Mouse (Mus musculus): ENCODE measurements at regions not wholly inside any gene's neighbourhood (a gene's known extent, or its start where the extent isn't known, plus 50 kb on each side); places are given as distances from the start of the nearest gene placed in this dataset.

GRCm38 (mm10) chr9:115764136-115764535, 145.1 kb upstream of the Gadl1 start:
- ATAC-seq (replicated peaks; ENCODE audit: insufficient number of reproducible peaks, low FRiP score, low TSS enrichment), result no peak
- Histone ChIP-seq H3K4me2 (peak overlapping the region; percentile 37; the same call in 1 of the 2 replicates), H3K9ac (ENCODE audit: low read depth, low read length) (no peak overlapping the region), H3K9me3 (replicated peaks; ENCODE audit: control insufficient read depth, low read length) (no peaks in the 10 kb centered on the region), H3K36me3 (ENCODE audit: control insufficient read depth, insufficient read depth, low read length) (no peaks in the 10 kb centered on the region), H3K27me3 (ENCODE audit: control insufficient read depth, insufficient read depth, low read length) (no peaks in the 10 kb centered on the region), H3K27ac (ENCODE audit: low read depth, low read length) (peak overlapping the region; percentile 63; the same call in 1 of the 2 replicates), H3K4me1 (ENCODE audit: control insufficient read depth, insufficient read depth, low read length) (peaks cover 23% of the 10 kb centered on the region), H3K4me3 (ENCODE audit: low read depth, low read length) (no peak overlapping the region)
- WGBS (ENCODE audit: insufficient replicate concordance), result 42% methylated on average over 5 of the region's 5 CpGs

- Histone ChIP-seq H3K4me2 (no peak overlapping the region), H3K4me3 (ENCODE audit: low read depth, low read length) (no peak overlapping the region), H3K36me3 (ENCODE audit: control insufficient read depth, insufficient read depth, low read length) (no peaks in the 10 kb centered on the region), H3K9ac (ENCODE audit: low read depth, low read length) (no peak overlapping the region), H3K27ac (ENCODE audit: low read depth, low read length) (no peak overlapping the region), H3K9me3 (replicated peaks; ENCODE audit: control insufficient read depth, low read length) (no peaks in the 10 kb centered on the region), H3K27me3 (ENCODE audit: control insufficient read depth, insufficient read depth, low read length) (no peaks in the 10 kb centered on the region), H3K4me1 (ENCODE audit: control insufficient read depth, insufficient read depth, low read length) (peaks cover 12% of the 10 kb centered on the region)
- 84% methylated on average over 6 of the region's 6 CpGs for WGBS (ENCODE audit: insufficient replicate concordance)
- ATAC-seq (replicated peaks; ENCODE audit: insufficient number of reproducible peaks, low FRiP score, low TSS enrichment), result no peak
Observed at GRCm38 (mm10) chr9:115766471-115766870, 142.8 kb upstream of the Gadl1 start.

- ATAC-seq (replicated peaks; ENCODE audit: insufficient number of reproducible peaks, low FRiP score, low TSS enrichment), result no peak
- Histone ChIP-seq H3K4me2 (no peak overlapping the region), H3K9ac (ENCODE audit: low read depth, low read length) (no peak overlapping the region), H3K4me3 (ENCODE audit: low read depth, low read length) (no peak overlapping the region), H3K36me3 (ENCODE audit: control insufficient read depth, insufficient read depth, low read length) (no peaks in the 10 kb centered on the region), H3K27me3 (ENCODE audit: control insufficient read depth, insufficient read depth, low read length) (no peaks in the 10 kb centered on the region), H3K9me3 (replicated peaks; ENCODE audit: control insufficient read depth, low read length) (no peaks in the 10 kb centered on the region), H3K27ac (ENCODE audit: low read depth, low read length) (no peak overlapping the region), H3K4me1 (ENCODE audit: control insufficient read depth, insufficient read depth, low read length) (0 out of 2 replicates have a peak, but pooled peaks cover 3% of the 10 kb centered on the region)
- 78% methylated on average over 8 of the region's 8 CpGs for WGBS (ENCODE audit: insufficient replicate concordance)
Observed at GRCm38 (mm10) chr9:115775112-115775511, 134.1 kb upstream of the Gadl1 start.

- no peak for ATAC-seq (replicated peaks; ENCODE audit: insufficient number of reproducible peaks, low FRiP score, low TSS enrichment)
- 87% methylated on average over 7 of the region's 7 CpGs for WGBS (ENCODE audit: insufficient replicate concordance)
Observed at GRCm38 (mm10) chr9:115775858-115776257, 133.4 kb upstream of the Gadl1 start.

GRCm38 (mm10) chr9:115777097-115777864, 132.0 kb upstream of the Gadl1 start:
- H3K27me3 ChIP-seq (ENCODE audit: control insufficient read depth, insufficient read depth, low read length), result no peaks in the 10 kb centered on the region
- 0 out of 2 replicates have a peak, but pooled peaks cover 3% of the 10 kb centered on the region for H3K4me1 ChIP-seq (ENCODE audit: control insufficient read depth, insufficient read depth, low read length)
- H3K27ac ChIP-seq (ENCODE audit: low read depth, low read length), result no peak overlapping the region
- no peaks in the 10 kb centered on the region for H3K36me3 ChIP-seq (ENCODE audit: control insufficient read depth, insufficient read depth, low read length)
- WGBS (ENCODE audit: insufficient replicate concordance), result 72% methylated on average over 9 of the region's 9 CpGs
- H3K9ac ChIP-seq (ENCODE audit: low read depth, low read length), result no peak overlapping the region
- no peak overlapping the region for H3K4me3 ChIP-seq (ENCODE audit: low read depth, low read length)
- ATAC-seq (replicated peaks; ENCODE audit: insufficient number of reproducible peaks, low FRiP score, low TSS enrichment), result no peak
- no peak overlapping the region for H3K4me2 ChIP-seq
- no peaks in the 10 kb centered on the region; the same call in 1 of the 2 replicates for H3K9me3 ChIP-seq (replicated peaks; ENCODE audit: control insufficient read depth, low read length)

More at GRCm38 (mm10) chr9:115775858-115776257, 133.4 kb upstream of the Gadl1 start:
- no peak overlapping the region for H3K9ac ChIP-seq (ENCODE audit: low read depth, low read length)
- H3K36me3 ChIP-seq (ENCODE audit: control insufficient read depth, insufficient read depth, low read length), result no peaks in the 10 kb centered on the region
- 0 out of 2 replicates have a peak, but pooled peaks cover 3% of the 10 kb centered on the region for H3K4me1 ChIP-seq (ENCODE audit: control insufficient read depth, insufficient read depth, low read length)
- H3K27ac ChIP-seq (ENCODE audit: low read depth, low read length), result no peak overlapping the region
- no peaks in the 10 kb centered on the region for H3K9me3 ChIP-seq (replicated peaks; ENCODE audit: control insufficient read depth, low read length)
- H3K27me3 ChIP-seq (ENCODE audit: control insufficient read depth, insufficient read depth, low read length), result no peaks in the 10 kb centered on the region
- H3K4me3 ChIP-seq (ENCODE audit: low read depth, low read length), result no peak overlapping the region
- no peak overlapping the region for H3K4me2 ChIP-seq

- H3K27me3 ChIP-seq (ENCODE audit: control insufficient read depth, insufficient read depth, low read length), result no peaks in the 10 kb centered on the region
- 0 out of 2 replicates have a peak, but pooled peaks cover 3% of the 10 kb centered on the region for H3K4me1 ChIP-seq (ENCODE audit: control insufficient read depth, insufficient read depth, low read length)
- H3K27ac ChIP-seq (ENCODE audit: low read depth, low read length), result no peak overlapping the region; the same call in 1 of the 2 replicates
- H3K9me3 ChIP-seq (replicated peaks; ENCODE audit: control insufficient read depth, low read length), result no peaks in the 10 kb centered on the region; the same call in 1 of the 2 replicates
- WGBS (ENCODE audit: insufficient replicate concordance), result 35% methylated on average over 5 of the region's 5 CpGs
- no peaks in the 10 kb centered on the region for H3K36me3 ChIP-seq (ENCODE audit: control insufficient read depth, insufficient read depth, low read length)
- H3K4me3 ChIP-seq (ENCODE audit: low read depth, low read length), result no peak overlapping the region
- ATAC-seq (replicated peaks; ENCODE audit: insufficient number of reproducible peaks, low FRiP score, low TSS enrichment), result peak; percentile 39; the same call in 1 of the 2 replicates
- no peak overlapping the region for H3K4me2 ChIP-seq
- no peak overlapping the region for H3K9ac ChIP-seq (ENCODE audit: low read depth, low read length)
Observed at GRCm38 (mm10) chr9:115778862-115779261, 130.4 kb upstream of the Gadl1 start.

- 90% methylated on average over 3 of the region's 3 CpGs for WGBS (ENCODE audit: insufficient replicate concordance)
Observed at GRCm38 (mm10) chr9:115799330-115799729, 109.9 kb upstream of the Gadl1 start.

GRCm38 (mm10) chr9:115800624-115801023, 108.6 kb upstream of the Gadl1 start:
- H3K9ac ChIP-seq (ENCODE audit: low read depth, low read length), result no peak overlapping the region
- H3K4me2 ChIP-seq, result no peak overlapping the region
- ATAC-seq (replicated peaks; ENCODE audit: insufficient number of reproducible peaks, low FRiP score, low TSS enrichment), result no peak
- no peaks in the 10 kb centered on the region for H3K27me3 ChIP-seq (ENCODE audit: control insufficient read depth, insufficient read depth, low read length)
- H3K36me3 ChIP-seq (ENCODE audit: control insufficient read depth, insufficient read depth, low read length), result no peaks in the 10 kb centered on the region
- H3K4me3 ChIP-seq (ENCODE audit: low read depth, low read length), result no peak overlapping the region
- WGBS (ENCODE audit: insufficient replicate concordance), result 48% methylated on average over 6 of the region's 6 CpGs
- no peaks in the 10 kb centered on the region for H3K9me3 ChIP-seq (replicated peaks; ENCODE audit: control insufficient read depth, low read length)
- H3K27ac ChIP-seq (ENCODE audit: low read depth, low read length), result no peak overlapping the region
- no peaks in the 10 kb centered on the region for H3K4me1 ChIP-seq (ENCODE audit: control insufficient read depth, insufficient read depth, low read length)

More at GRCm38 (mm10) chr9:115799330-115799729, 109.9 kb upstream of the Gadl1 start:
- H3K27ac ChIP-seq (ENCODE audit: low read depth, low read length), result no peak overlapping the region
- H3K27me3 ChIP-seq (ENCODE audit: control insufficient read depth, insufficient read depth, low read length), result no peaks in the 10 kb centered on the region
- H3K9me3 ChIP-seq (replicated peaks; ENCODE audit: control insufficient read depth, low read length), result no peaks in the 10 kb centered on the region
- H3K9ac ChIP-seq (ENCODE audit: low read depth, low read length), result no peak overlapping the region
- ATAC-seq (replicated peaks; ENCODE audit: insufficient number of reproducible peaks, low FRiP score, low TSS enrichment), result no peak
- H3K4me1 ChIP-seq (ENCODE audit: control insufficient read depth, insufficient read depth, low read length), result no peaks in the 10 kb centered on the region
- H3K4me2 ChIP-seq, result no peak overlapping the region
- H3K36me3 ChIP-seq (ENCODE audit: control insufficient read depth, insufficient read depth, low read length), result no peaks in the 10 kb centered on the region
- H3K4me3 ChIP-seq (ENCODE audit: low read depth, low read length), result no peak overlapping the region

All from heart, embryonic 11.5 days (tissue).